Mouse (Mus musculus) heart, adult 2 months (tissue): Measurements from ENCODE around the gene Rassf1. TPM values are rescaled to one million over a fixed set of nuclear protein-coding genes. Genes with fewer than 3 reads are reported as not detected.

Experiments
- DNase-seq, 2 experiments: peaks; one replicate each; pipeline ENCODE4 v3.0.0; 2021
- H3K27ac ChIP-seq: fragments of 200-600 bp; 2 replicates; pipeline ENCODE4 v1.8.1; 2022
- H3K27me3 ChIP-seq: fragments of 200-500 bp; 2 replicates; pipeline ENCODE4 v1.6.1; 2012; ENCODE audit warnings: mild to moderate bottlenecking, low read length, inconsistent platforms, mixed read lengths; ENCODE audit not compliant: control insufficient read depth, insufficient read depth
- H3K36me3 ChIP-seq: fragments of 200-500 bp; 2 replicates; pipeline ENCODE4 v1.6.1; 2012; ENCODE audit warnings: low read length, inconsistent platforms; ENCODE audit not compliant: control insufficient read depth, insufficient read depth
- H3K4me1 ChIP-seq: fragments of 200-500 bp; 2 replicates; pipeline ENCODE4 v1.6.1; 2011; ENCODE audit warnings: low read length; ENCODE audit not compliant: control insufficient read depth, insufficient read depth
- H3K4me3 ChIP-seq: fragments of 200-600 bp; 2 replicates; pipeline ENCODE4 v1.8.1; 2022
- H3K79me2 ChIP-seq: fragments of 200-500 bp; replicated peaks from 2 replicates; pipeline ENCODE4 v1.6.1; 2012; ENCODE audit warnings: mild to moderate bottlenecking, inconsistent platforms, low read length, moderate library complexity, mixed read lengths; ENCODE audit not compliant: control insufficient read depth, insufficient read depth
- H3K9ac ChIP-seq: fragments of 200-500 bp; 2 replicates; pipeline ENCODE4 v1.6.1; 2012; ENCODE audit warnings: low read depth, mild to moderate bottlenecking, control low read depth, inconsistent platforms, low read length, mixed read lengths
- CTCF ChIP-seq: fragments of 200-600 bp; IDR thresholded peaks from 2 replicates; pipeline ENCODE4 v1.8.1; 2022; ENCODE audit warnings: antibody characterized with exemption, mild to moderate bottlenecking, moderate library complexity
- EP300 ChIP-seq: fragments of 200-500 bp; IDR thresholded peaks from 2 replicates; pipeline ENCODE4 v1.6.1; 2011; ENCODE audit warnings: low read depth, low read length, control low read depth; ENCODE audit not compliant: insufficient read depth
- POLR2A ChIP-seq: fragments of 200-500 bp; IDR thresholded peaks from 2 replicates; pipeline ENCODE4 v1.6.1; 2011; ENCODE audit warnings: mild to moderate bottlenecking, low read depth, low read length, control low read depth; ENCODE audit not compliant: insufficient read depth
- WGBS: fragments of 180-500 bp; shearing (Covaris S2); methylation state at CpG from one replicate; pipeline ENCODE4 v1.1.7; 2018; 5-methylcytosine and 5-hydroxymethylcytosine counted together
- intact Hi-C: fragments of 180-260 bp; cut with DNase I; formaldehyde crosslinking; loops from one replicate; pipeline ENCODE4 v1.15.1; 2025
- long read RNA-seq: library from polyadenylated mRNA; stranded (forward); transcript quantifications from one replicate; pipeline ENCODE4 v2.0.0, GENCODE M21; 2021
- polyA plus RNA-seq: library from polyadenylated mRNA; depleted of rRNA; stranded (reverse); fragments of >200 nt; gene quantifications from 2 replicates; pipeline ENCODE4 v1.2.3, GENCODE M21; 2012; rRNA removed
- total RNA-seq, 2 experiments: library from RNA; stranded (reverse); gene quantifications; 2 replicates each; pipeline ENCODE4 v1.2.3; 2021

The Rassf1 gene
- total RNA-seq, result 10 to 100 TPM; 12.6 to 13.4 TPM
- polyA plus RNA-seq, result 15.5 and 18.5 TPM in 2 replicates
- long read RNA-seq, transcript Rassf1-201 (5 exons, 1,727 nt), result major isoform, 11 of 14 reads
- long read RNA-seq, partial matches to known transcripts, result 0 of 14 reads
- long read RNA-seq, other reads (novel, unspliced or antisense), result 2 of 14 reads

- Histone ChIP-seq H3K27me3 (no peaks in the 10 kb centered on the region), H3K4me1 (peaks cover 14% of the 10 kb centered on the region), H3K79me2 (no peaks in the 10 kb centered on the region), H3K9ac (peak within 1 kb of the TSS; percentile 86), H3K4me3 (peak within 1 kb of the TSS; percentile 51), H3K36me3 (no peaks in the 10 kb centered on the region), H3K27ac (peak within 1 kb of the TSS; percentile 59)
- TF ChIP-seq EP300 (0 out of 2 replicates have a peak, but pooled peaks have one; percentile 27), CTCF (no peak), POLR2A (peak; percentile 44; the same call in 1 of the 2 replicates)
- peak; percentile 83 to 86 for DNase-seq
- WGBS, result 5% methylated on average over 63 of the region's 63 CpGs
- intact Hi-C loops, result no loop called here
Measured at GRCm38 (mm10) chr9:107551117-107551889, at the start of gene Rassf1. Gene Rassf1, plus strand, starts transcription at chr9:107551555.

GRCm38 (mm10) chr9:107502131-107502846 is 49.1 kb upstream of the Rassf1 start:
- intact Hi-C loops, result no loop called here
- Histone ChIP-seq H3K4me3 (no peak overlapping the region), H3K4me1 (no peaks in the 10 kb centered on the region), H3K36me3 (no peaks in the 10 kb centered on the region), H3K9ac (no peak overlapping the region), H3K79me2 (no peaks in the 10 kb centered on the region), H3K27ac (no peak overlapping the region), H3K27me3 (no peaks in the 10 kb centered on the region)
- TF ChIP-seq CTCF, result no peak
- WGBS, result 88% methylated on average over 12 of the region's 12 CpGs
- no peak for DNase-seq

GRCm38 (mm10) chr9:107504662-107505537 is 46.5 kb upstream of the Rassf1 start:
- no peaks in the 10 kb centered on the region for H3K36me3 ChIP-seq
- intact Hi-C loops, result no loop called here

GRCm38 (mm10) chr9:107508266-107508665 is 43.1 kb upstream of the Rassf1 start:
- intact Hi-C loops, result no loop called here
- H3K36me3 ChIP-seq, result no peaks in the 10 kb centered on the region
- 63% methylated on average over 10 of the region's 10 CpGs for WGBS
- TF ChIP-seq POLR2A, result no peak
- TF ChIP-seq CTCF, result no peak
- no peak for TF ChIP-seq EP300
- no peak overlapping the region for H3K9ac ChIP-seq
- H3K79me2 ChIP-seq, result no peaks in the 10 kb centered on the region
- H3K4me3 ChIP-seq, result no peak overlapping the region
- no peak for DNase-seq
- no peaks in the 10 kb centered on the region for H3K27me3 ChIP-seq
- no peak overlapping the region for H3K27ac ChIP-seq
- no peaks in the 10 kb centered on the region for H3K4me1 ChIP-seq

More at GRCm38 (mm10) chr9:107504662-107505537, 46.5 kb upstream of the Rassf1 start:
- Histone ChIP-seq H3K27me3 (no peaks in the 10 kb centered on the region), H3K27ac (no peak overlapping the region), H3K4me3 (no peak overlapping the region), H3K4me1 (no peaks in the 10 kb centered on the region), H3K79me2 (no peaks in the 10 kb centered on the region), H3K9ac (no peak overlapping the region)
- 87% methylated on average over 19 of the region's 19 CpGs for WGBS
- DNase-seq, result no peak
- TF ChIP-seq EP300, result no peak
- TF ChIP-seq POLR2A, result no peak
- TF ChIP-seq CTCF, result no peak

- 78% methylated on average over 14 of the region's 14 CpGs for WGBS
- TF ChIP-seq POLR2A, result no peak
- DNase-seq, result no peak
Measured at GRCm38 (mm10) chr9:107510384-107511100, 40.8 kb upstream of the Rassf1 start.

More at GRCm38 (mm10) chr9:107510384-107511100, 40.8 kb upstream of the Rassf1 start:
- Histone ChIP-seq H3K4me1 (no peaks in the 10 kb centered on the region), H3K27ac (no peak overlapping the region), H3K4me3 (no peak overlapping the region), H3K9ac (no peak overlapping the region), H3K79me2 (no peaks in the 10 kb centered on the region), H3K27me3 (no peaks in the 10 kb centered on the region), H3K36me3 (no peaks in the 10 kb centered on the region)
- intact Hi-C loops, result loop anchor here (5.0 kb wide), 3 partner anchors 48 to 608 kb away; no protein-coding TSS in a partner anchor
